Mouse (Mus musculus) testis, adult 2 months (tissue): ENCODE measurements around the gene Pagr1a.

Source experiments
- CTCF ChIP-seq: fragments of 200-500 bp; IDR thresholded peaks from 2 replicates; pipeline ENCODE4 v1.5.1; 2012; ENCODE audit warnings: low read depth, mild to moderate bottlenecking, inconsistent platforms, low read length, moderate library complexity; ENCODE audit not compliant: control insufficient read depth, insufficient read depth, insufficient replicate concordance
- POLR2A ChIP-seq: fragments of 200-500 bp; IDR thresholded peaks from 2 replicates; pipeline ENCODE4 v1.6.1; 2012; ENCODE audit warnings: low read depth, mild to moderate bottlenecking, inconsistent platforms, low read length, moderate library complexity; ENCODE audit not compliant: control insufficient read depth

GRCm38 (mm10) chr7:127027885-127028284 is 10.7 kb upstream of the Pagr1a start:
- TF ChIP-seq POLR2A = no peak
- TF ChIP-seq CTCF = no peak
